Mouse (Mus musculus) embryonic fibroblast, embryonic 13.5 days (primary cell): Measurements from ENCODE around the gene Psmb9.

Source experiments
- CTCF ChIP-seq: IDR thresholded peaks from 2 replicates; pipeline ENCODE4 v1.5.1; 2011; ENCODE audit warnings: mild to moderate bottlenecking, control low read depth, low read length, moderate library complexity, borderline replicate concordance; ENCODE audit not compliant: insufficient read depth
- POLR2A ChIP-seq: IDR thresholded peaks from 2 replicates; pipeline ENCODE4 v1.6.1; 2011; ENCODE audit warnings: low read depth, mild to moderate bottlenecking, control low read depth, low read length, moderate library complexity

DNA sequence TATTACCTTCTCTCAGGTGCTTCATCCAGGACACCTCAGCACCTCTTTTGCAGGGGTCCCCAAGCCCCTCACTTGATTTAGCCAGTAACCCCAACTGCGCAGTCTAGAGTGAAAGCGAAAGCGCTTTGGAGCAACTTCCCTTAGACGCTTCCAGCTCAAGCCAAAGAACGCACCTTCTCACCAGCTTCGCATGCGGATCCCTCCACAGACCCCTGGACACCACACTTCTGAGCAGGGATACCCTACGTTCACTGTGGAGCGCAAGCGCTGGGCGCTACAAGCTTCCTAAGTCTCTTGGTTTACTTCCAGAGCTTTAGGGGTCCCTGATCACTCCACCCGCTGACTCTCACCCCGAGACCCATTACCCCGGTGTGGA lies 691 bp downstream of the Psmb9 start:
- no peak for TF ChIP-seq CTCF
- no peak for TF ChIP-seq POLR2A
